Mouse (Mus musculus): ENCODE data around the gene Prr3. TPM values are rescaled to one million over a fixed set of nuclear protein-coding genes. Genes with fewer than 3 reads are reported as not detected.

Gene Prr3
- total RNA-seq, 2 experiments from 2014 or later = 4.2 to 5.0 TPM

GRCm38 (mm10) chr17:36001121-36001897 is 21.3 kb upstream of the Prr3 start:
- DNase-seq = no peak
- intact Hi-C loops (cut with DNase I; ENCODE audit: low total_unique reads) = no loop called here

DNA sequence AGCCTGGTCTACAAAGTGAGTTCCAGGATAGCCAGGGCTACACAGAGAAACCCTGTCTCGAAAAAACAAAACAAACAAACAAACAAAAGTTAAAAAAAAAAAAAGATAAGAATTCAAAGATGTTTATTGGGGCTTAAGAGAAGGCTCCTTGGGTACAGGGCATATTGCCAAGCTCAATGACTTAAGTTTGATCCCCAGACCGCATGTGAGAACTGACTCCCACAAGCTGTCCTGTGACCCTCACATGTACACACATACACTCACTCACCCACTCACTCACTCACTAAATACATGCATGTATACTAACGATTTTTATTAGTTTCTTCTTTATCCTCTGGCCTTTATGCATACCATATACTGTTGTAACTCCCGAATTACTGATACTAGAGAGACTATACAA is 20.3 kb upstream of the Prr3 start:
- no peak for DNase-seq
- intact Hi-C loops (cut with DNase I; ENCODE audit: low total_unique reads) = no loop called here

- intact Hi-C loops (cut with DNase I; ENCODE audit: low total_unique reads) = no loop called here
- no peak for DNase-seq
Measured at GRCm38 (mm10) chr17:35999356-35999755, 19.3 kb upstream of the Prr3 start.

GRCm38 (mm10) chr17:35998545-35999305 is 18.7 kb upstream of the Prr3 start:
- no peak for DNase-seq
- intact Hi-C loops (cut with DNase I; ENCODE audit: low total_unique reads) = no loop called here

DNA sequence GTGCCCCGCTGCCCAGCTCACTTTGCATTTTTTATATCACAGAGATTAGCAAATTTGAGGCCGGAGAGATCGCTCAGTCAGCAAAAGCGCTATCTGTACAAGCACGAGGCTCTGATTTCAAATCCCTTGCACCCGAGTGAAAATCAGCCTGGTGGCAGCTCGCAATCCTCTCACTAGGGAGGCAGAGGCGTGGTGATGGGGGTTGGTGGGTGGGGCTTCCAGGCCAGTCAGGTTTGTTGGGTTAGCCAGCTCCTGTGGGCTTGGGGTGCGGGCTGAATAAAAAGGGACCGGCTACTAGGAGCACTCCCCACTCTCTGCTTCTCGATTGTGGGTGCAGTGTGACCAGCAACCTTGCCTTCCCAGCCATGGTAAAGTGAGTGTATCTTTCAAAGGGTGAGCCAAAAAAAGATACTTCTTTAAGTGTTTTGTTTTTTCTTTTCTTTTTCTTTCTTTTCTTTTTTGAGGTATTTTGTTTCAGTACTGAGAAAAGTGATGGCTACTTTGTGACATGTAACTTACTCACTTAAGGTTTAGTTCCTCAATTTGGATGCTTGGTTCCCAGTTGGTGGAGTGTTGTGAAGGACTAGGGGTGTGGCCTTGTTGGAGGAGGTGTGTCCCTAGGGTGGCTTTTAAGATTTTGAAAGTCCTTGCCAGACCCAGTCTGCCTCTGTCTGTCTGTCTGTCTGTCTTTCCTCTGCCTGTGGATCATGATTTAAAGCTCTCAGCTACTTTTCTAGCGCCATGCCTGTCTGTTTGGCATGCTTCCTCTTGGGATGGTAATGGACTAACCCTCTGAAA is 17.9 kb upstream of the Prr3 start:
- no peak for DNase-seq

GRCm38 (mm10) chr17:35996949-35997348 is 16.9 kb upstream of the Prr3 start:
- DNase-seq = peak; percentile 90
- intact Hi-C loops (cut with DNase I; ENCODE audit: low total_unique reads) = loop anchor here (2.0 kb wide), 1 partner anchor 38 kb away; no protein-coding TSS in a partner anchor

More for the DNA sequence above, 17.9 kb upstream of the Prr3 start:
- intact Hi-C loops (cut with DNase I; ENCODE audit: low total_unique reads) = loop anchor here (2.0 kb wide), 1 partner anchor 37 kb away; no protein-coding TSS in a partner anchor

GRCm38 (mm10) chr17:35994879-35995240 is 14.8 kb upstream of the Prr3 start:
- intact Hi-C loops (cut with DNase I; ENCODE audit: low total_unique reads) = no loop called here

DNA sequence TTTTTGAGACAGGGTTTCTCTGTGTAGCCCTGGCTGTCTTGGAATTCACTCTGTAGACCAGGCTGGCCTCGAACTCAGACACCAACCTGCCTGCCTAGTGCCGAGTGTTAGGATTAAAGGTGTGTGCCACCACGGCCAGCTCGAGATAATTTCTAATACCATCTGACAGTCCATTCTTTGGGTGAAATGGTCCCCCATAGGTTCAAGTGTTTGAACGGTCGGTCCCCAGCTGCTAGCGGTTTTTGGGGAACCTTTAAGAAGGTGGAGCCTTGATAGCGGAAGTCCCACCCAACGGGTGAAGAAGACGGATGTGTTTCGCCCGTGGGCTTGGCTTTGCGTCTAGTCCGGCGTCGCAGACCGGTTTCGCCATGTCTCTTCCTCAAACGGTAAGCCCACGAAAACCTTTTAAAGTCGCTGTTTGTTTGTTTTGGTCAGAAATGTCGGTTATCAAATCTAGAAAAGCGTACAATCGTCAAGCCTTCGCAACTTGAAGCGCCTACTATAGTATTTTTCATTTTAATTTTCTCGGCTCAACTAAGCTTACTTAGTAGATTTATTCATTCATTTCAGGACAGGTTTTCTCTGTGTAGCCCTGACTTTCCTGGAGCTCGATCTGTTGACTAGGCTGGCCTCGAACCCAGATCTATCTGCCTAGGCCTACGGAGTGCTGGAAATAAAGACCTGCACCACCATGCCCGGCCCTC is 14.3 kb upstream of the Prr3 start:
- DNase-seq = peak; percentile 81
- intact Hi-C loops (cut with DNase I; ENCODE audit: low total_unique reads) = no loop called here

More at GRCm38 (mm10) chr17:35994879-35995240, 14.8 kb upstream of the Prr3 start:
- no peak for DNase-seq

DNA sequence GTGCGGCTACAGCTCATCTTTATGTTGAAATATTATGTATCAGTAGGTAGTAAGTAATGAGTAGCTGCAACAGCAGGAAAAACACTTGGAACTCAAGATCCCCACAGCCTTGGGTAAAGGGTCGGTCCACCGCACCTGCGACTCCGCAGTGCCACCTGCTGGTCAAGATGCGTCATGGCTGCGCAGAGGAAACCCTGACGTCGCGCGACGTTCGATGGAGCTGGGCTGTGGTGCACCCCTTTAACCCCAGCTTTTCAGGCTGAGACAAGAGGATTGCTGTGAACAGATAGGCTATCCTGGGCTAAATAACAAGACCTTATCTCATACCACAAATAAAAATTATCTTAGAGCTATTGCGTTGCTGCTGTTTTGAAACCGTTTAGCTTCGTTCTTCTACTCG is 13.6 kb upstream of the Prr3 start:
- DNase-seq = peak; percentile 80
- intact Hi-C loops (cut with DNase I; ENCODE audit: low total_unique reads) = loop anchor here (2.0 kb wide), 1 partner anchor 55 kb away; no protein-coding TSS in a partner anchor

- intact Hi-C loops (cut with DNase I; ENCODE audit: low total_unique reads) = loop anchor here (2.0 kb wide), 1 partner anchor 53 kb away; no protein-coding TSS in a partner anchor
- DNase-seq = no peak
Measured at GRCm38 (mm10) chr17:35991781-35992180, 11.7 kb upstream of the Prr3 start.

DNA sequence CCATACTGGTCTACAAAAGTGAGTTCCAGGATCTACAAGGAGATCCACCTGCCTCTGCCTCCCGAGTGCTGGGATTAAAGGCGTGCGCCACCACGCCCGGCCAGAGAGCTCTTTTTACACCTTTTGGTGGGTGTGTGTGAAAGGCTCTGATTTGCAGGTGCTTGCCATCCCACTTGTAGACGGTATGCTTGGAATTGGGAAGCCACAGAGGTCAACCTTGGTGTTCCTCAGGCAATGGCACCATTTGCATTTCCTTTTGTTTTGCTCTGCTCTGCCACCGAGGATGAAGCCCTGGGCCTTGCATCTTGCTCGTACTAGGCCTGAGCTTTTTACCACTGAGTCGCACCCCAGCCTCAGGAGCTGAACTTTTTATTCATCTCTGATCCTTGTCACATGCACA is 1.7 kb upstream of the Prr3 start:
- intact Hi-C loops (cut with DNase I; ENCODE audit: low total_unique reads) = no loop called here
- DNase-seq = no peak

GRCm38 (mm10) chr17:35980363-35980754 is 323 bp upstream of the Prr3 start:
- DNase-seq = peak; percentile 63
- intact Hi-C loops (cut with DNase I; ENCODE audit: low total_unique reads) = no loop called here

- intact Hi-C loops (cut with DNase I; ENCODE audit: low total_unique reads) = no loop called here
- peak; percentile 85 for DNase-seq
Measured at GRCm38 (mm10) chr17:35978811-35979400, 1.1 kb downstream of the Prr3 start.

DNA sequence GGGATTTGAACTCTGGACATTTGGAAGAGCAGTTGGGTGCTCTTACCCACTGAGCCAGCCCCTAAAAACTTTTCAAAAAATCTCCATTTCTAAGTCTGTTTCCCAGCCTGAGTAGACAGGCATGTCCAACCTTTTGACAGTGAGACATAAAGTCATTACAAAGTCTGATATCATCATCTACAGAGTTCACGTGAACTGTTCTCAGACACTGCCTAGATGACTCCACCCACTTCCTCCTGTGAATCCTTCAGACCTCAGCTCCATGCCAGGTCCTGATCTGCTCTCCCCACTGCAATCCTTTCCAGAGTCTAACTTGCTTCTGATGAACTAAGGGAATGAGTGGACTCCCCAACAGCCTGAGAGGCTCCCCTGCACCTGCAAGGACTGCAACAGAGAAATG is 7.9 kb downstream of the Prr3 start:
- intact Hi-C loops (cut with DNase I; ENCODE audit: low total_unique reads) = no loop called here
- DNase-seq = no peak

- intact Hi-C loops (cut with DNase I; ENCODE audit: low total_unique reads) = no loop called here
- peak; percentile 99 for DNase-seq
Measured at GRCm38 (mm10) chr17:35969418-35970389, 10.3 kb downstream of the Prr3 start, which contains the start of gene Abcf1. Abcf1 (minus strand) TSS chr17:35969761.

GRCm38 (mm10) chr17:35967621-35968020 is 12.4 kb downstream of the Prr3 start:
- intact Hi-C loops (cut with DNase I; ENCODE audit: low total_unique reads) = no loop called here
- no peak for DNase-seq

DNA sequence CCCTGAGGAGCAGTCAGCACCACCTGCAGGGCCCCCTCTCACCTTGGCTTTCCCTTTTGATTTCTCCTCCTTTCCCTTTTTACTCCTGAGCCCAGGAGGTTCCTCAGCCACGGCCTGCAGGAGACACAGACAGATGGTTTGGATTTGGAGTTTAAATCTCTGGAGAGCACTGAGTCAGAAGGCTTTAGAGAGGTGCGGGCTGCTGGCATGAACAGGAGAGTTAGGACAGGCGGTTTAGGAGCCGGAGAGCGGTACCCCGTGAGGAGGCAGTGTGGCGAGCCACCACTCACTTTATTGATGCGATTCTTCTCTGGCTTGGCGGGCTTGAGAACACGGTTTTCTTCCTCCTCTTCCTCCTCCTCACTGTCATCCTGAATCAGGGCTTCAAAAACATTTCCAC is 16.8 kb downstream of the Prr3 start:
- no peak for DNase-seq
- intact Hi-C loops (cut with DNase I; ENCODE audit: low total_unique reads) = no loop called here

Data from gastrocnemius, postnatal 14 days (tissue).